Mouse (Mus musculus): ENCODE data around the gene Cuedc1.

Cuedc1 gene

DNA sequence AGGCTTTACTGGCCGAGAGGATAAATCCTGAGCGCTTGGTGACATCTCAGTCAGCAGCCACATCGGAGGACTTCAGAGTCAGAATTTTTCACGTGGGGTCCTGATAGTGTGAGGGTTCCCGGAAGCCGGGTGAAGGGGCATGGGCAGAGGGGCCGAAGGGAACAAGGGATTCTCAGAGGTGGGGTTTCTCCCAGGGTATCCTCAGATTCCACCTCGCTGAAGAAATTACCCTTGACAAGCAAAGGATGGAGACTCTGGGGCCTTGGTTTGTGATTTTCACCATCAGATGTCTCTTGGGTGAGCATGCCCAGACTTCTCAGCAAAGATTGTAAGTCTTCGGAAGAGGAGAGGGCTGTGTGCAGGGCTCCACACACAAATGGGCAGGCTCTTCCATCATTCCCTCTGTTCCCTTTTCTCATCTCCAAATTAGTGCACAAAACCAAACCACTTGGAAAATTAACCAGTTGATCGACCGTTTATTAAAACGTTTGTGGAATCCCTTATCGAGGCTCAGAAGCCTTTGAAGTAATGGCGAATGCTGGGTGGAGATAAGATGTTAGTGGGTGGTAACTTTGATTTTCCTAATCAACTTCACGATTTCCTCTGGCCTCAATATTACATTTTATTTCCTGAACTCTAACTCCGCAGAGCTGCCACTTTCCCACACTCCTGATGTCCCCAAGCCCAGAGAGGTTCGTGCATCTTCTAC, at the start of gene Cuedc1:
Gene Cuedc1 (plus strand): TSS at position 38 of the 709 bp plus-strand sequence.
- no peak for DNase-seq

- DNase-seq, result no peak
These were observed 48.7 kb upstream of the Cuedc1 start for GRCm38 (mm10) chr11:88048961-88049670.

DNA sequence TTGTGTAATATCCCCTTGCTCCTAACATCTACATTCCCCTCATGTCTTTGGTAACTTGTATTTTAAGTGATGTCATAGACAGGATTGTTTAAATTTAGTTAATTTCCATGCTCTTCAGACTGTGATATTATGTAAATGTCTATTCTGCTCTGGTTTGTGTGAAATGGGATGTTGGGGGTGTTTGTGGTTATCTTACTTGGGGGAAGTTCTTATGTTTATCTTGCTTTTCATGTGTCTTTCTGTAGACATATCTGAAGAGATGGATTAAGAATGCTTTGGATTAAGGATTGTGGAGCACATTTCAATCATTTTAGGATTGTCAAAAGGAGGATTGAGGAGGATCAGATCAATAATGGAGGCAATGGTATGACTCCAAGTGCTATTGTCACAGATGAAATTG, 48.1 kb upstream of the Cuedc1 start:
- no peak for DNase-seq

DNA sequence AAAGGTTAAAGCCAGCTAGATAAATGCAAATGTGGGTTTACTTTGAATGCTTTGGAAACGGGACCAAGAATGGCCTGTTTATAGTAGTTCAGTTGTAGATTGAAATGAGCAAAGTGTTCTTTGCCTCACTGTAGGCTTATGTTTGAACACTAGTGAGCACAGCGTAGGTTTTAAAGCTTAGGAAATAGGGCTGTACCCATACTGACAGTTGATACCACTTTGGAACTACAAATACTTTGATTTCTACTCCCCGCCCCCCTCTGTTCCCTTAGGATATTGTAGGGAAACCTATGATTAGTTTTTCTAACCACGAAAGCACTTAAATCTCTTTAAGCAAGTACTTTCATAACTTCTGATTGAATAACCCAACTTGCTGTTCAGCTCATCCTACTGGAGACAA, 45.2 kb upstream of the Cuedc1 start:
- DNase-seq, result no peak

DNA sequence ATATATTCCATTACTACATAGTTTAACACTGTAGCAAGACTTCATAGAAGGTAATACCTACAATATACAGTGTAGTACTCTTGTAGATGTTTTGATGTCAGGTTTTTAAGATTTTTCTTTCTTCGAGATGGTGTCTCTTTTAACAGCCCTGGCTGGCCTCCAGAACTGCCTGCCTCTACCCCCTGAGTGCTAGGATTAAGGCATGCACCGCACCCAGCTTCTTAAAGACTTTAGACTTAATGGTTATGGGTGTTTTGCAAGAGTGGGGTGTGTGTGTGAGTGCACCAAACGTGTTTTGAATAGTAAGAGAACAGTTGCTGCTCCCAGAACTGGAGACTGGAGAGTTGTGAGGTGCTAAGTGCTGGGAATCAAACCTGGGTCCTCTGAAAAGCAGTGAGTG, 44.0 kb upstream of the Cuedc1 start:
- DNase-seq, result no peak

DNA sequence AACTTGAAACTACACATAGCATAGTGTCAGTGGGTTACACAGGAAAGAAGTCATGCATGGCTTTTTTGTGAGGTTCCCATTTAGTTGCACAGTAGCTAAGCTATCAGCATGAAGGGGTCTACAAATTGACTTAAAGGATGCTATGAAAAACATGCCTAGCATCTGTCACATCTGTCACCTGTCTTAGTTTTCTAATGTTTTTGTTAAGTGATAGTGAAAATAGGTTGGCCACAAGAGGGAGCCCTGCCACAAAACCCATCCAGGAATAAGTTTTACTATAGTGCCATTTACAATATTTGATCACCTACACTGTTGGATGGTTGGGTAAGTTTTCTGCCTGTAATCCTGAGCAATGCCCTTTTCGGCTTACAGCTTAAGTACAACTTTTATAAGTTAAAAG, 43.3 kb upstream of the Cuedc1 start:
- no peak for DNase-seq

DNA sequence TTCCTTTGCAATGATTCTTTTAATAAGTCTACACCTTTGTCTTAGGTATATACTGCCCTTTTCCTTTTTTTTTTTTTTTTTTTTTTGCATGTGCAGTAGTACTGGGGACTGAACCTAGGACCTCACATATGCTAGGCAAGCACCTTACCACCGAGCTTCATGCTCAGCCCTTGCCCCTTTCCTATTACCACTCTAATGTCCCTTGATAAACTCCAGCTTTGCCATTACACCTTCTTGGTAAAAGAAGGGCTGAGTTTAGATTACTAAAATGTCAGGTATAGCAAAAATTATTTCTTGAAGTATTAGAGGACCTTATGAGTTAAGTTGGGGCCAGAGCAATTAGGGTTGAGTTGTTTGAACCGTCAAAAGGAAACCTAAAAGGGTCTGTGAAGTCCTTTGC, 42.1 kb upstream of the Cuedc1 start:
- DNase-seq, result no peak

DNA sequence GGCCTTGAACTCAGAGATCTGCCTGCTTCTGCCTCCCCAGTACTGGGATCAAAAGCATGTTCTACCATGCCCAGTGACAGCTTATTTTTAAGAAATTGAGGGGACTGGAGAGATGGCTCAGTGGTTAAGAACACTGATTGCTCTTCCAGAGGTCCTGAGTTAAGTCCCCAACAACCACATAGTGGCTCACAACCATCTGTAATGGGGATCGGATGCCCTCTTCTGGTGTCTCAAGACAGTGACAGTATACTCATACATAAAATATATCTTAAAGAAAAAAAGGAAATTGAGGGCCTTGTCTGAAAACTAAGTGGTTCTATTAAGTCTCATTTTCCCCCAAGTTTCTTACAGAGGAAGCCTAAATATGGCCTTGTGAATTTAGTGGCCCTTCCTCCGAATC, 40.1 kb upstream of the Cuedc1 start:
- DNase-seq, result no peak

DNA sequence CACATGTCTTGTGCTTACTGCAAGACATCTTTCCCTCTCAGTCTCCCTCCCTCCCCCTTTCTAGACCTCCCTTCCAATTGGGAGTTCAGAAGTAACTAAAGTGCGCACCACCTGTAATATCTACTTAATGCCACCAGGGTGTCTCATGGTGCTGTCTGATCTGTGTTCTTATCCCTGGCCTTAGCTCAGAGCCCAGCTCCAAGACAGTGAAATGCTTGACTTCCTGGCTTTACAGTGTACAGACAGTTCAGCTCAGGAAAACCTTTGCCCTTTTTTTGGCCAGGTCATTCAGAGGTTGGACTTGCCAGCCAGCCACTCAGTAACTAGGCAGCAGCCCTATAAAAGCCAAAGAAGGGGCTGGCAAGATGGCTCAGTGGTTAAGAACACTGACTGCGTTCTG, 38.7 kb upstream of the Cuedc1 start:
- peak; percentile 53 for DNase-seq

DNA sequence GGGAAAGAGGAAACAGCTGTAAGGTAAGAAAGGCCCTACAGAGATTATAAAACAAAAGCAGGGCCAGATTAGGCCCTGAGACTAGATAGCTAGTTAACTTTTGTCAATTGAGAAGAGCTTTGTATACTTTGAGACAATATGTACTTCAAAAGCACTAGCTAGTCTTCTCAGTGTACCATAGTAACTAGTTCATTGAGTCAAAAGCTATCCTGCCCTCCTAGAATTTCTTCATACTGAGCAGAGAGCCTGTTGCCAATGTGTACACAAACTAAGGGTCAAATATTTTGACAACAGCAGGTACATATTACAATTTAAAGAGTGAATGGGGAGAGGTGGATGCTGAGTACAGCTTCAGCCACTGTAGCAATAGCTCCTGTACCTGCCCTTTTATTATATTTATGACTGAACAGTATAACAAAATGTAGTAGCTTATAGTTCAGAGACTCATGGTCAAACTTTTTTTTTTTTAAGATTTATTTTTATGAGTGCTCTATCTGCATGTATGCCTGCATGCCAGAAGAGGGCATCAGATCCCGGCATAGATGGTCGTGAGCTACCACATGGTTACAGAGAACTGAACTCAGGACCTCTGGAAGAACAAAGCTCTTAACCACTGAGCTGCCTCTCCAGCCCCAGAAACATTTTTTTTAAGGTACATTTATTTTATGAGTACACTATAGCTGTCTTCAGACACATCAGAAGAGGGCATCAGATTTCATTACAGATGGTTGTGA, 35.8 kb upstream of the Cuedc1 start:
- DNase-seq, result no peak

GRCm38 (mm10) chr11:88065732-88066131, 32.1 kb upstream of the Cuedc1 start:
- DNase-seq, result no peak

- no peak for DNase-seq
These were observed 30.7 kb upstream of the Cuedc1 start for GRCm38 (mm10) chr11:88067191-88067585.

- DNase-seq, result peak; percentile 78
These were observed 30.1 kb upstream of the Cuedc1 start, which contains the start of gene Vezf1 for GRCm38 (mm10) chr11:88067586-88068410. Vezf1 (plus strand) TSS chr11:88068279.

GRCm38 (mm10) chr11:88068411-88069245, 29.2 kb upstream of the Cuedc1 start:
- DNase-seq, result peak; percentile 71

- DNase-seq, result no peak
These were observed 28.6 kb upstream of the Cuedc1 start for GRCm38 (mm10) chr11:88069246-88069570.

DNA sequence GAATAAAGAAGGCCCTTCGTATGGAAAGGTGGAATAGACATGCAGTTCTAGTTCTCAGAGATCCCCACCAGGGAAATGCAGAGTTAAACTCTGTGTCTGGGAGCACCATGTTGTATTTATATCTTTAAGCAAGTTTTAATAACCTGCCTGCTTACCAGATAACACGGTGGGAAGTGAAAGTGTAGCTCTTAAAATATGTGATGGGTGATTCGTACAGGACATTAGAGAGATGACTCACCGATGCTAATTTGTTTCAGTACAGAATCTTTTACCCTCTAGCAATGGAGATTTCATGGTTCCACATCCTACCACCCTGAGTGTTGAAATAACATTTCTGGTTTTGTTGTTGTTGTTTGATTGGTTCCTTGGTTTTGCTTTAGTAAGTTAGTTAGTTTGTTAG, 27.5 kb upstream of the Cuedc1 start:
- DNase-seq, result no peak

GRCm38 (mm10) chr11:88071113-88071512, 26.7 kb upstream of the Cuedc1 start:
- DNase-seq, result no peak

- no peak for DNase-seq
These were observed 24.4 kb upstream of the Cuedc1 start for GRCm38 (mm10) chr11:88073343-88073875.

GRCm38 (mm10) chr11:88075701-88076100, 22.2 kb upstream of the Cuedc1 start:
- DNase-seq, result no peak

DNA sequence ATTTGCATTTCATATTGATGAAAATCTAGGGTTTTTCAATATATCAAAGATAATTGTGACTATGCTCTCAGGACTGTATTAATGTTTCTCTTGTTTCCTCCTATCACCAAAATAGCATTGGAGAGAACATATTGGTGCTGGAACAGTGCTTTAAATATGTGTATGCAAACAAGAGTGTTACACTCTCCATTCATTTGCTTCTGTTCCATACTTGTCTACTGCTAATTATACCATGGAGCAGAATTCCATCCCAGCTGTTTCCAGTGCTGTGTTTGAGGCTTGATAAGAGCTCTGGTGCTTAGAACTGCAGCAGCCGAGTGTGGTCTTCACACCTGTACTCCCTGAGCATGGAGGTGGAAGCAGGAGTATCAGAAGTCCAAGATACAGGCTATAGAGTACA, 21.5 kb upstream of the Cuedc1 start:
- no peak for DNase-seq

DNA sequence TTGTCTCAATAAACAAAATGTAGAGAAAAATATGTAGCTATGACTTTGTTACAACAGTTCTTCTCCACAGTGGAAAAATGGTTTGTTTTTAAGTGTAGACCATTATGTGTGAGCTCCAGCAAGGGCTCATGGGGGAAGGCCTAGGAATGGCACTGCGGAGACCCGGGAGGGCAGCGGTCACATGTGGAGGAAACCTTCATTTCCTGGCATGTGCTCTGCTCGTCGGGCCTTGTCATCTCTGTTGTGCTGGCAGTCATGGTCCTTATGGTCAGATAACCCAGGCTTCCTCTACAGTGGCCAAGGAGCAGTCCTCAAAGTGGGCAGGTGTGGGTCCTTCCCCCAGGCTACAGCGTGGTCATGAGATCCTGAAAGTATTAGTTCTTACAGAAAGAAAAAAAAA, 14.2 kb upstream of the Cuedc1 start:
- no peak for DNase-seq
